Mouse (Mus musculus) lung, postnatal 0 days (tissue): Measurements from ENCODE around the gene Zswim1.

ENCODE experiments used
- CTCF ChIP-seq: IDR thresholded peaks from 2 replicates; pipeline ENCODE4 v1.5.1; 2016; ENCODE audit warnings: antibody characterized with exemption, mild to moderate bottlenecking
- EP300 ChIP-seq: IDR thresholded peaks from 2 replicates; pipeline ENCODE4 v1.6.1; 2016; ENCODE audit warnings: antibody characterized with exemption, mild to moderate bottlenecking, control low read depth

- TF ChIP-seq CTCF, result peak; percentile 64
- TF ChIP-seq EP300, result no peak
Observed at GRCm38 (mm10) chr2:164867566-164867965, 45.1 kb downstream of the Zswim1 start.
